Mouse (Mus musculus): ENCODE measurements around the gene Vangl1. TPM values are rescaled to one million over a fixed set of nuclear protein-coding genes. Genes with fewer than 3 reads are reported as not detected.
A peak's percentile ranks its signal among the peaks of the same experiment; 100 is the strongest.

Vangl1 gene
- polyA plus RNA-seq, 1 experiment from 2014 or later, result 13.3 TPM

DNA sequence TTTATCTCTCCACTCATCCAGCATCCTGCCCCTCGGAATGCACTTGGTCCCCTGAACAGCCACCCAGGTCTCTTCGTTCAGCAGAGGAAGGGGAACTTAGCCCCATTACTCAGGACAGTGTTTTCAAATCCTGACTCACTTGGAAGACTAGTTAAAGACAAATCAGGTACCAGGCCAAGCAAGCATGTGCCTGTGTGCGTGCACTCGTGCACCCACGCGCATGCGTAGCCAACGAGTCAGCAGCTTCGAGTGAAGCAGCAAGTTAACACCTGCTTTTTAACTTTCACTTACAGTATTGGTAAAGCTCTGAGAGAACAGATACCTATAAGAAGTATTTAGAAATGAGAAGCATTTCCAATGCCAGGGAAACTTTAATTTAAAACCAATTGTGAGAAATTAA lies 8.3 kb downstream of the Vangl1 start:
- DNase-seq (ENCODE audit: low spot score), result no peak
- Histone ChIP-seq H3K27ac (replicated peaks) (no peak overlapping the region), H3K36me3 (replicated peaks) (peaks cover 6% of the 10 kb centered on the region), H3K9me3 (no peaks in the 10 kb centered on the region), H3K27me3 (replicated peaks; ENCODE audit: low read depth, poor library complexity, severe bottlenecking) (peaks cover 66% of the 10 kb centered on the region), H3K4me1 (peaks cover 89% of the 10 kb centered on the region), H3K4me3 (no peak overlapping the region)
- WGBS, result 93% methylated on average over 9 of the region's 9 CpGs

DNA sequence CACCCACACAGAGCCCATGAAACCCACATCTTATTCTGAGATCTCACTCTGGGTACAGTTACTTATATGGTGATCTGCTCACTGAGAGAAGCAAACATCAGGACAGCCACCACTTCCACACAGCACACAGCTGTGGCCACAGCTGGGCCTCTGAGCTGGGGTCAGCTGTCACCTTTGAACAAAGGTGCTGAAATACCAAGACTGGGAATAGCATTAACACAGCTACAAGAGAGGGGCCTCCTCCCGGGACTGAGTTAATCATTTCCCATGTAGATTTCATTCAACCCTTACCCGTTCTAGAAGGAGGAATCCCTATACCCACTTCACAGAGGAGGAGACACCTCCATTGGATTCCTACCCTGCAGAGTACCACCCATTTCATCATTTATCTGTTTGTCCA lies 8.7 kb downstream of the Vangl1 start:
- no peak for DNase-seq (ENCODE audit: low spot score)
- 56% methylated on average over 2 of the region's 2 CpGs for WGBS
- H3K4me3 ChIP-seq, result no peak overlapping the region
- no peaks in the 10 kb centered on the region for H3K9me3 ChIP-seq
- peaks cover 62% of the 10 kb centered on the region for H3K27me3 ChIP-seq (replicated peaks; ENCODE audit: low read depth, poor library complexity, severe bottlenecking)
- H3K36me3 ChIP-seq (replicated peaks), result peaks cover 6% of the 10 kb centered on the region
- no peak overlapping the region for H3K27ac ChIP-seq (replicated peaks)
- H3K4me1 ChIP-seq, result peaks cover 88% of the 10 kb centered on the region

DNA sequence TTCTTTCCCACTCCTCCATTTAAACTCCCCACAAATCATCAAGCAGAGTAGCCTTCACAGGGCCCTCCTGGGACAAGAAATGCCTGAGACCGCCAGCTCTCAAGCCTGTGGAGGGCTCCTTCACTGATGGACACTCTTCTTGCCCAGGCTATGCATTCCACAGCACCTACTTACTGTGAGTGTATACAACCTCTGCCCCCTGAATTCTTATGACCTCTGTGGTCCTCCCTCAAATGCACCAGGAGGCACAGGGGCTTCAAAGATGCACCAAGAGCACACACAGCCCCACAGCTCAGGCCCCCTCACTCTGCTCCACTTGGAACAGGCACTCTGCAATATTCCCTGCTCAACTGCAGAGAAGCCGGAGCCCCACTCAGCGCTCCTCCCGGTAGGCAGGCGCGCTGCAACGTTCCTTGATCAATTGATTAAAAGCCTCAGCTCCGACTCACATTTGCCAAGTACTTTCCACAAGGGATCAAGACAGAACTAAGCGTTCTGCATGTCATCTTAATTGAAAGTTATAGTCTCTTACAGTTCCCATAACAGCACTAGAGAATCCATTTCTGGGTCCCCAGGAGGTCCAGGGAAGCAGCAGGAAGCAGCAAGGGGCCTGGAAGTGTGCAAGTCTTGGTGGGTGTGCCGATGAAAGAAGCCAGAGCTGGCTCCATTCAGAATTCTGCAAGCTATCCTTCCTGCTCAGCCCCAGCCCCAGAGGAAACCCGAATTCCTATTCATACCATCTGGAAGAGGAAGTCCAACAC lies 10.0 kb downstream of the Vangl1 start:
- H3K27me3 ChIP-seq (replicated peaks; ENCODE audit: low read depth, poor library complexity, severe bottlenecking), result peaks cover 54% of the 10 kb centered on the region
- DNase-seq (ENCODE audit: low spot score), result peak; percentile 53
- peak overlapping the region; percentile 62 for H3K27ac ChIP-seq (replicated peaks)
- H3K4me1 ChIP-seq, result peaks cover 86% of the 10 kb centered on the region
- H3K4me3 ChIP-seq, result peak overlapping the region; percentile 38
- WGBS, result 3% methylated on average over 11 of the region's 11 CpGs
- peaks cover 6% of the 10 kb centered on the region for H3K36me3 ChIP-seq (replicated peaks)
- H3K9me3 ChIP-seq, result no peaks in the 10 kb centered on the region

DNA sequence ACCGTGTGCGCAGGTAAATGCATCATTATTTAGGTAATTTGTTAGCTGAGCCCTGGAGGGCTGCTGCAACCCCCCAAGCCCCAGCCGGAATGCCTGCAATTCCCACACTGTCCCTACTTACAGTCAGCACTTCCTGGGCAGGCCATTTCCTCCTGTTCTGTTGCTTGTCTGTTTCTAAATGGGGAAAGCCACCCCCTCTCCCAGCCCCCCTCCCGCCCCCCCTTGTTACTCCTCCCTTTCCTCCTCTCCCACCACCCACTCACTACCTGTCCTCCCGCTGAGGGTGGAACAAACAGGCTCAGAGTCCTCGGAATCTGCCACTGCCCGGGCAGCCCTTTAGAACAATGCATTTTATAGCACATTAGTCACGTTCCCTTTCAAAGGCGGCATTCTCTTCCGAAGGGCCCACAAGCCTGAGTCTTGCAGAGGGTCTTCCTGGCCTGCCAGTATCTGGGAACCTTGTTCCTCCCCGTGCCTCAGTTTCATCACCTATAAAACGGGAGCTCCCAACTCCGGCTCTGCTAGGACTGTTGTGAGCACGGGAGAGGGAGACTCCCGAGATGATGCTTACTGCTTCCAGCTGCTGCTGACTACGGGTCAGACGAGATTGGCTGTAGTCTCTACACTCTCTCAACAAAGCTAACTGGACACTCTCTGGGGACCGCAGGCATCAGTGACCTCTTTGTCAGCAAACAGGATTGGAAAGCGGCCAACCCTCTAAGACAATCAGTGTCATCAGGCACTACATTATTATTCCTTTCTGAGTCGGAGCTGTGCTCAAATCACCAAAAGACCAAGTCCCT lies 10.8 kb downstream of the Vangl1 start:
- Histone ChIP-seq H3K4me1 (peaks cover 85% of the 10 kb centered on the region), H3K9me3 (no peaks in the 10 kb centered on the region), H3K36me3 (replicated peaks) (peaks cover 6% of the 10 kb centered on the region), H3K4me3 (peak overlapping the region; percentile 38), H3K27ac (replicated peaks) (peak overlapping the region; percentile 62), H3K27me3 (replicated peaks; ENCODE audit: low read depth, poor library complexity, severe bottlenecking) (peaks cover 50% of the 10 kb centered on the region)
- peak; percentile 42 for DNase-seq (ENCODE audit: low spot score)
- 5% methylated on average over 20 of the region's 20 CpGs for WGBS

DNA sequence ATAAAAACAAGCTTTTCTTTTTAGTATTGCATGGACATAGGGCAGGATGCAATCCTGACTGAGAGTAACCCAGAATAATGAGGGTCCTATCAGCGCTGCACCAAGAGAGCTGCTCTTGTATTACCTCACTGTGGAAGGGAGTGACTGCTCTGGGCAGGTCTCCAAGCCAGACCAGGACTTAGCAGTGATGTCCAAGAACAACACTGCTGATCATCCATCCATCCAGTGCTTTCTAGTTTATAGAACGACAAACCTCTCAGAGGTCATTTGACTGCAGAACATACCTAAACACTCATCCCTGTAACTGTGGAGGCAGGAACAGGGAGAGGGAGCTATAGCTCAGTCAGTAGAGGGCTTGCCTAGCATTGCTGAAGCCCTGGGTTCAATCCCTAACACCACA lies 11.9 kb downstream of the Vangl1 start:
- WGBS, result 80% methylated on average over 2 of the region's 2 CpGs
- no peak for DNase-seq (ENCODE audit: low spot score)
- peaks cover 6% of the 10 kb centered on the region for H3K36me3 ChIP-seq (replicated peaks)
- H3K27ac ChIP-seq (replicated peaks), result 0 out of 2 replicates have a peak overlapping the region, but pooled peaks have one; percentile 14
- H3K4me3 ChIP-seq, result no peak overlapping the region
- peaks cover 43% of the 10 kb centered on the region for H3K27me3 ChIP-seq (replicated peaks; ENCODE audit: low read depth, poor library complexity, severe bottlenecking)
- no peaks in the 10 kb centered on the region for H3K9me3 ChIP-seq
- H3K4me1 ChIP-seq, result peaks cover 74% of the 10 kb centered on the region

DNA sequence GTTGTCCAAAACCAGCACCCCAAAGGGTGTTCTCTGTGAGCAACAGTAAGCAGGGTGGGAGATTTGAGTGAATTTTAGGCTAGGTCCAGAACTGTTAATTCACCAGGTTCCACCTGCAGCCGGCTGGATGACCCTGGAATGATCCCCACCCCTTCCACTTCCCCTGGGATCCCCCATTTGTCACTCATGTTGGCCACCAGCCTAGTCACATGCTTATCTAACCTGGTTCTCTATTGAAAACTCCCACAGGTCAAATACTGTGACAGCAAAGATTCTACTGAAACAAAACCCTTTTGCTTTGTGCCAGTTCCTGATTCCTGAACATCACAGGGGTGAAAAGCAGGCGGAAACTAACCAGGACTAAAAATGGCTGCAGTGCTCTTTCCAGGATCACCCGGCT lies 12.9 kb downstream of the Vangl1 start:
- Histone ChIP-seq H3K9me3 (no peaks in the 10 kb centered on the region), H3K36me3 (replicated peaks) (peaks cover 10% of the 10 kb centered on the region), H3K4me3 (no peak overlapping the region), H3K27ac (replicated peaks) (no peak overlapping the region), H3K4me1 (peaks cover 66% of the 10 kb centered on the region), H3K27me3 (replicated peaks; ENCODE audit: low read depth, poor library complexity, severe bottlenecking) (peaks cover 41% of the 10 kb centered on the region)
- WGBS, result 78% methylated on average over 3 of the region's 3 CpGs
- no peak for DNase-seq (ENCODE audit: low spot score)

DNA sequence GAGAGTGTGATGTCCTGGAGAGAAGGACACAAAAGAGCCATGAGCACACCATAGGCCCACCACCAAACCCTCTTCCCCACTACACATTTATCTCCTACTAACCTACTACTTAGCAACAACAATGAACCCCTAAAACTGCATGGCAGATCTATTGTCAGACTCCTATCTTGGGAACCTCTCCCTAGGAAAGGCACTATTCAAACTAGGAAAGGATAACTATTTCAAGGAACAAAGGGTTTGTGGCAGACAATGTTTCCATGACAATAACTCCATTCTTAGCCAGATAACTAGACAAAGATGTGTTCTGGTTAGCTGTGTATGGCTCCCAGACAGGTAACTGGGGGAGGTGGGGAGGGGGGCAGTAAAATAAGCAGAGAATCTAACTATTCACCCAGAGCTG lies 13.9 kb downstream of the Vangl1 start:
- Histone ChIP-seq H3K4me3 (no peak overlapping the region), H3K36me3 (replicated peaks) (peaks cover 13% of the 10 kb centered on the region), H3K9me3 (peaks cover 7% of the 10 kb centered on the region; the same call in 1 of the 2 replicates), H3K27me3 (replicated peaks; ENCODE audit: low read depth, poor library complexity, severe bottlenecking) (peaks cover 32% of the 10 kb centered on the region), H3K4me1 (peaks cover 57% of the 10 kb centered on the region), H3K27ac (replicated peaks) (no peak overlapping the region)
- no peak for DNase-seq (ENCODE audit: low spot score)

DNA sequence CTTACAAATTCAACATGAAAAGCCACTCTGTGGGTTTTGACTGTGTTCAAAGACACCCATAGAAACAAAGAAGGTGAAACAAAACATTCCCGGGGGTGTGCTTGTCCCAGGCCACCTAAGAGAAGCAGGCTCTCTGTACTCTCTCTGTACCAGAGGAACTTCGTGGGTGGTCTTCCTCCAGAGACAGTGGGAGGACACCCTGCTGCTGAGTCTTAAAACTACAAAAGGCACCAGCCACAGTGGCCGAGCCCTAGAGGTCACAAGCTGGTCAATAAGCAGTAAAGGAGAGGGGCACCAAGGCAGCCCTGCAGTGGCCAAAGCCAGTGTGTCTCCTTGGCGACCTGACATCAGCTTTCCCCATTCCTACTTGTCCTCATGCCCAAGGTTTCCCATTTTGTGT lies 14.5 kb downstream of the Vangl1 start:
- peak; percentile 26 for DNase-seq (ENCODE audit: low spot score)
- Histone ChIP-seq H3K27ac (replicated peaks) (peak overlapping the region; percentile 63; the same call in 1 of the 2 replicates), H3K9me3 (peaks cover 7% of the 10 kb centered on the region; the same call in 1 of the 2 replicates), H3K36me3 (replicated peaks) (peaks cover 17% of the 10 kb centered on the region), H3K27me3 (replicated peaks; ENCODE audit: low read depth, poor library complexity, severe bottlenecking) (peaks cover 30% of the 10 kb centered on the region), H3K4me3 (no peak overlapping the region), H3K4me1 (peaks cover 51% of the 10 kb centered on the region)
- WGBS, result 5% methylated on average over 4 of the region's 4 CpGs

DNA sequence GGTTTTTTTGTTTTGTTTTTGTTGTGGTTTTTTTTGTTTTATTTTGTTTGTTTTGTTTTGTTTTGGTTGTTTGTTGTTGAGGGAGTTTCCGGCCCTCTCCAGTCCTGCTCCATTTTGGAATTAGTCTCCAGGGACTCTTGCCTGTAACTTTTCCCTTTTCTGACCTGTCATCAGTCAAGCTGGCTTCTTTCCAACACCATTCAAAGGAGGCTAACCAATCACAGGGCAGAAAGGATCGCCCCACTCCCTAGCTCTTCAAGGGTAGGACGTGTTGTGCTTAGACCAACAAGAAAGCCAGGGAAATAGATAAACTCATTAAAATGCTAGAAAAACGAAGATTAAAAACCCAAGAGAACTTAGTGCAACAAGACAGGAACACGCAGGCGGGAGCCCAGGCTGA lies 15.5 kb downstream of the Vangl1 start:
- no peak for DNase-seq (ENCODE audit: low spot score)
- WGBS, result 32% methylated on average over 6 of the region's 6 CpGs
- Histone ChIP-seq H3K27me3 (replicated peaks; ENCODE audit: low read depth, poor library complexity, severe bottlenecking) (peaks cover 24% of the 10 kb centered on the region), H3K9me3 (peaks cover 7% of the 10 kb centered on the region; the same call in 1 of the 2 replicates), H3K36me3 (replicated peaks) (peaks cover 21% of the 10 kb centered on the region), H3K4me3 (no peak overlapping the region), H3K27ac (replicated peaks) (no peak overlapping the region; the same call in 1 of the 2 replicates), H3K4me1 (peaks cover 44% of the 10 kb centered on the region)

DNA sequence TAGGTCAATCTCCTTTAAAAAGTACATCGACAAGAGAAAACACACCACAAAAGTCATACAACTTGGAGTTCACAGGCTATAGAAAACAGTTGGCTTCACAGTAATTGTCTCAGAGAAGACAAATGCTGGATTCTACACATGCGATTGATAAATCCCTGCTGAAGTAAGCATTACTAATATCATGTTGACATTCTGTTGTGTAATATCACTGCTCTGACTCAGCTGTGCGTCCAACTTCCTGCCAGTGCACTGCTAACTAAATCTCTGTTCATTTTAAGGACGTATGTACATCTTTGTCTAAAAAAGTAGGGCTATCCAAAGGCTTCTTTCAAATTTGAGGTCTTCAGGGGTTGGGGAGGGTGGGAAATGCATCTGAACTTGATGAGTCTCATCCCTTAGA lies 17.1 kb downstream of the Vangl1 start:
- peaks cover 28% of the 10 kb centered on the region for H3K4me1 ChIP-seq
- no peak overlapping the region for H3K27ac ChIP-seq (replicated peaks)
- H3K27me3 ChIP-seq (replicated peaks; ENCODE audit: low read depth, poor library complexity, severe bottlenecking), result peaks cover 9% of the 10 kb centered on the region
- 86% methylated on average over 4 of the region's 4 CpGs for WGBS
- H3K4me3 ChIP-seq, result no peak overlapping the region
- no peak for DNase-seq (ENCODE audit: low spot score)
- H3K36me3 ChIP-seq (replicated peaks), result peaks cover 31% of the 10 kb centered on the region
- H3K9me3 ChIP-seq, result peaks cover 7% of the 10 kb centered on the region; the same call in 1 of the 2 replicates

DNA sequence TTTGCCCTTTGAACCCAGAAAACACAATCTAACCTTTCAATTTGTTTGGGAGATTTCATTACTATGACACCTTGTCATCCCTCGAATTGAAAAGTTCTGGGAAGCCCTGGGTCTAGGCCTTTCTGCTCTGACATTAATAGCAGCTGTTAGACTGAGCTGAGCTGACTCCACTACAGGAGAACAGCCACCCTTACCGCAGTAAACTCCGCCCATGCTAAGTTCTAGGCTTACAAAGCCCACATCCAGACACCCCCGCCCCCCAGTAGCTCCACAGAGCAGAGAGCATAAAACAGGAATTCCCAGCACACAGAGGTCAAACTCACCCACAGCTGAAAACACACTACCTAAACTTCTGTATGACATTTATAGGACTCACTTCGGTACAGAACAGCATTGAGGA lies 19.8 kb downstream of the Vangl1 start:
- 64% methylated on average over 5 of the region's 5 CpGs for WGBS
- H3K36me3 ChIP-seq (replicated peaks), result peaks cover 48% of the 10 kb centered on the region
- H3K4me1 ChIP-seq, result peaks cover 15% of the 10 kb centered on the region
- no peak overlapping the region for H3K4me3 ChIP-seq
- no peak overlapping the region for H3K27ac ChIP-seq (replicated peaks)
- peak; percentile 32 for DNase-seq (ENCODE audit: low spot score)
- peaks cover 7% of the 10 kb centered on the region; the same call in 1 of the 2 replicates for H3K9me3 ChIP-seq
- H3K27me3 ChIP-seq (replicated peaks; ENCODE audit: low read depth, poor library complexity, severe bottlenecking), result no peaks in the 10 kb centered on the region

DNA sequence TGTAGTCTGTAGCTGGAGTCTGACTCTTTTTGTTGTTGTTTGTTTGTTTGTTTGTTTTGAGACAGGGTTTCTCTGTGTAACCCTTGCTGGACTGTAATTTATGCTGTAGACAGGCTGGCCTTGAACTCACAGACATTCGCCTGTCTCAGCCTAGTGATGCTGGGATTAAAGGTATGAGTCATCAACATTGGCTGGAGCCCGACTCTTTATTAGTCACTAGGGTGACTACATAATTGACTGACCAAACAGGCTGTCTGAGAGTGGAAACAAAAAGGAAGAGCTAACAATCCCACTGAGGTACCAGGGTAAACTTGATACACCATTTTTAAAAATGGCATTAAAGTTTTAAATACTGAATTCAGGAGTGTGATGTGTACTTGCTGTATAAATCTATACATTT lies 21.9 kb downstream of the Vangl1 start:
- Histone ChIP-seq H3K36me3 (replicated peaks) (peaks cover 48% of the 10 kb centered on the region), H3K27ac (replicated peaks) (no peak overlapping the region), H3K9me3 (peaks cover 7% of the 10 kb centered on the region; the same call in 1 of the 2 replicates), H3K27me3 (replicated peaks; ENCODE audit: low read depth, poor library complexity, severe bottlenecking) (no peaks in the 10 kb centered on the region), H3K4me1 (peaks cover 7% of the 10 kb centered on the region; the same call in 1 of the 2 replicates), H3K4me3 (no peak overlapping the region)
- DNase-seq (ENCODE audit: low spot score), result no peak
- 89% methylated on average over 2 of the region's 2 CpGs for WGBS
